Mouse (Mus musculus) midbrain, embryonic 16.5 days (tissue): ENCODE measurements around the gene Dennd4b. TPM values are rescaled to one million over a fixed set of nuclear protein-coding genes. Genes with fewer than 3 reads are reported as not detected.
"Not testable (repeated sequence)": the region's sequence is repeated elsewhere in the genome, so short reads cannot be mapped to it uniquely, and the experiment has no call there.

Experiments used
- ATAC-seq: fragments of 200-750 bp; cut with Nextera tagmentation; 2 replicates; pipeline ENCODE4 v1.8.0; 2017; ENCODE audit warnings: moderate TSS enrichment
- H3K27ac ChIP-seq: fragments of 300-500 bp; sonication (generic); 2 replicates; pipeline ENCODE4 v1.5.1; 2014; ENCODE audit warnings: mild to moderate bottlenecking, low read length, mixed read lengths
- H3K27me3 ChIP-seq: fragments of 300-500 bp; sonication (generic); 2 replicates; pipeline ENCODE4 v1.6.1; 2014; ENCODE audit warnings: low read depth, low read length, mixed read lengths; ENCODE audit not compliant: control insufficient read depth, insufficient read depth
- H3K36me3 ChIP-seq: fragments of 300-500 bp; sonication (generic); 2 replicates; pipeline ENCODE4 v1.6.1; 2014; ENCODE audit warnings: mild to moderate bottlenecking, low read length, moderate library complexity, mixed read lengths; ENCODE audit not compliant: control insufficient read depth, insufficient read depth
- H3K4me1 ChIP-seq: fragments of 300-500 bp; sonication (generic); 2 replicates; pipeline ENCODE4 v1.6.1; 2014; ENCODE audit warnings: mild to moderate bottlenecking, low read length, mixed read lengths; ENCODE audit not compliant: control insufficient read depth, insufficient read depth
- H3K4me2 ChIP-seq: fragments of 300-500 bp; sonication (generic); 2 replicates; pipeline ENCODE4 v1.6.1; 2014; ENCODE audit warnings: mild to moderate bottlenecking, low read length, mixed read lengths
- H3K4me3 ChIP-seq: fragments of 300-500 bp; sonication (generic); 2 replicates; pipeline ENCODE4 v1.5.1; 2014; ENCODE audit warnings: low read depth, mild to moderate bottlenecking, low read length, moderate library complexity, mixed read lengths
- H3K9ac ChIP-seq: fragments of 300-500 bp; sonication (generic); 2 replicates; pipeline ENCODE4 v1.6.1; 2014; ENCODE audit warnings: low read depth, low read length, mixed read lengths
- H3K9me3 ChIP-seq: fragments of 300-500 bp; sonication (generic); replicated peaks from 2 replicates; pipeline ENCODE4 v1.6.1; 2014; ENCODE audit warnings: mild to moderate bottlenecking, low read length, mixed read lengths; ENCODE audit not compliant: control insufficient read depth, poor library complexity, severe bottlenecking
- WGBS: fragments of 180-500 bp; shearing (Covaris S2); extraction: QIAGEN DNeasy Blood & Tissue Kit; methylation state at CpG from one replicate; pipeline ENCODE4 v1.1.7; 2014; 5-methylcytosine and 5-hydroxymethylcytosine counted together
- polyA plus RNA-seq: library from polyadenylated mRNA; unstranded; fragments of >200 nt; fragmentation: Nextera tagmentation; extraction: Ambion mirVana; gene quantifications from 2 replicates; pipeline ENCODE4 v1.2.1, GENCODE M21; 2015

The Dennd4b gene
- polyA plus RNA-seq, 1 experiment from 2014 or later, result 7.8 TPM

DNA sequence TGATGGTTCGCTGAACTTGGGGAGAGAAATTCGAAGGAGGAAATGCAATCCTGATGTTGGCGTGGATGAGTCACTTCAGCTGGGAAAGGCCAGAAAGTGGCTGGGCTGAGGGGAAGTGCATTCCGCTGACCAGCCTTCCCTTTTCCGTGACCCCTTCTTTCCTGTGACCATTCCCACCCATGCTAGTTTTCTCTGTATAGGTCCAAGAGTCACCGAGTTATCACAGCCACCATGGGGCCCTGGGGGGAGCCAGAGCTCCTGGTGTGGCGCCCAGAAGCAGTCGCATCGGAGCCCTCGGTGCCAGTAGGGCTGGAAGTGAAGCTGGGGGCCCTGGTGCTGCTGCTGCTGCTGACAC is 16.3 kb upstream of the Dennd4b start:
- Histone ChIP-seq H3K27ac (peak overlapping the region; percentile 82), H3K9ac (peak overlapping the region; percentile 86), H3K4me1 (peaks cover 15% of the 10 kb centered on the region), H3K36me3 (no peaks in the 10 kb centered on the region), H3K4me3 (peak overlapping the region; percentile 72), H3K27me3 (no peaks in the 10 kb centered on the region), H3K9me3 (no peaks in the 10 kb centered on the region), H3K4me2 (peak overlapping the region; percentile 73)
- 8% methylated on average over 10 of the region's 10 CpGs for WGBS
- ATAC-seq, result no peak

DNA sequence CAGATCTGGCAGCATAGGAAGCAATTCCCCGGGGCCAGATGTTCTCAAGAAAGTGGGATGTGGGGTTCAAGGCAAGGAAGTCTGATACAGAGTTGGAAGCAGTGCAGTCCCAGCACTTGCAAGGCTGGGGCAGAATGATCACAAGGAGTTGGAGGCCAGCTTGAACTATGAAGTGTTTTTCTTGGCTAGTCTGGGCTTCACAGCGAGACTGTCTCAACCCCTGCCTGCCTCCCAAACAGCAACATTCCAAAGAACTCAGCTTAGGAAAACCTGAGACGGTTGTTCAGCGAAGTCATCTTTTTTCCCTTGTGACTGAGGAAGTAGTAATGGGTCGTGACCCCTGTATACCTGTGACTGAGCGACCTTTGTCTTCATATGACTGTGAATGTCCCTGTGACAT is 14.2 kb upstream of the Dennd4b start:
- peaks cover 25% of the 10 kb centered on the region for H3K4me1 ChIP-seq
- no peaks in the 10 kb centered on the region for H3K27me3 ChIP-seq
- H3K4me3 ChIP-seq, result no peak overlapping the region
- no peak overlapping the region for H3K27ac ChIP-seq
- no peaks in the 10 kb centered on the region for H3K36me3 ChIP-seq
- no peak overlapping the region for H3K9ac ChIP-seq
- no peaks in the 10 kb centered on the region for H3K9me3 ChIP-seq
- H3K4me2 ChIP-seq, result no peak overlapping the region
- 87% methylated on average over 6 of the region's 6 CpGs for WGBS
- no peak for ATAC-seq

- not testable (repeated sequence) for H3K4me3 ChIP-seq, H3K4me2 ChIP-seq, H3K9ac ChIP-seq, H3K36me3 ChIP-seq, ATAC-seq, H3K9me3 ChIP-seq, H3K27ac ChIP-seq, H3K27me3 ChIP-seq
- WGBS, result 95% methylated on average over 9 of the region's 12 CpGs
- peaks cover 29% of the 10 kb centered on the region for H3K4me1 ChIP-seq
Observed at GRCm38 (mm10) chr3:90251731-90252226, 13.2 kb upstream of the Dennd4b start.

GRCm38 (mm10) chr3:90252659-90253058 is 12.3 kb upstream of the Dennd4b start:
- H3K9me3 ChIP-seq, H3K27me3 ChIP-seq, ATAC-seq, H3K9ac ChIP-seq, H3K4me2 ChIP-seq, H3K4me3 ChIP-seq, H3K36me3 ChIP-seq, H3K27ac ChIP-seq: not testable (repeated sequence)
- H3K4me1 ChIP-seq, result peaks cover 27% of the 10 kb centered on the region
- WGBS, result 94% methylated on average over 2 of the region's 2 CpGs

GRCm38 (mm10) chr3:90253174-90253573 is 11.8 kb upstream of the Dennd4b start:
- ATAC-seq, H3K4me3 ChIP-seq, H3K36me3 ChIP-seq, H3K9ac ChIP-seq, H3K27ac ChIP-seq, H3K9me3 ChIP-seq, H3K27me3 ChIP-seq: not testable (repeated sequence)
- WGBS, result 74% methylated on average over 1 of the region's 1 CpGs
- H3K4me1 ChIP-seq, result peaks cover 27% of the 10 kb centered on the region
- H3K4me2 ChIP-seq, result peak overlapping the region; percentile 41; the same call in 1 of the 2 replicates

GRCm38 (mm10) chr3:90253653-90254418 is 11.1 kb upstream of the Dennd4b start, which contains the start of gene Crtc2:
Gene Crtc2, plus strand, starts transcription at chr3:90254163.
- ATAC-seq, result peak; percentile 97
- 2% methylated on average over 39 of the region's 40 CpGs for WGBS

DNA sequence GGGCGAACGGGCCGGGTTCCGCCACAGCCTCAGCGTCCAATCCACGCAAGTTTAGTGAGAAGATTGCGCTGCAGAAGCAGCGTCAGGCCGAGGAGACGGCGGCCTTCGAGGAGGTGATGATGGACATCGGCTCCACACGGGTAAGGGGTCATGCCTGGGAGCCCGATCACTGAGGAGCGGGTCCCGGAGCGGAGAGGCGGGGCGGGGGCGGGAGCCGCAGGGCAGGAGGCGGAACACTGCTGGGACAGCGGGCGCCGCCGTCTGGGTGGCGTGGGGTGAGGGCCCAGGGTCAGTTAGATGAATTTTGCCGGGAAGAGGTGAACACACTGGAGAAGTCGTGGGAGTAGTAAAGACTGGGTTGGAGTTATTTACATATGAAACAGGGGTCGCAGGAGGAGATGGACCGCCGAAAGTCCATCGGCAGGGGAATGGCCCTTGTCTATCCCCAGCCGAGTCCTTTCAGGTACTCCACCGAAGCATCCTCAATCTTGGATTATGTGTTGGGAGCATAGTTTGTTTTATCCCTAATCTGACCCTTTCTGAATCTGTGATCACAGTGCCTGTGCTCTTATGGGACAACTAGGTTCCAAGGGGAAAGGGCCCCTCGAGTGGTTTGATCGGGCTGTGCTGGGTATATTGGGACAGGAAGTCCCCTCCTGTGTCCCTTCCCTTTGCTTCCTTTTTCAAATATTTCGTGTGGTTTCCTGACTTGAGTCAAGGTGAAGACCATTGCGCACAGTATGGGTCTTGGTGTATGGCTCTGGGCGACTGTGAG is 10.4 kb upstream of the Dennd4b start:
- under 1% methylated on average over 41 of the region's 41 CpGs for WGBS
- peak overlapping the region; percentile 79 for H3K4me2 ChIP-seq

More at GRCm38 (mm10) chr3:90253653-90254418, 11.1 kb upstream of the Dennd4b start, which contains the start of gene Crtc2:
- Histone ChIP-seq H3K27me3 (no peaks in the 10 kb centered on the region), H3K27ac (peak within 1 kb of the TSS; percentile 71), H3K36me3 (0 out of 2 replicates have a peak, but pooled peaks cover 4% of the 10 kb centered on the region), H3K4me3 (peak within 1 kb of the TSS; percentile 67), H3K4me1 (peaks cover 23% of the 10 kb centered on the region), H3K9me3 (no peaks in the 10 kb centered on the region), H3K9ac (peak within 1 kb of the TSS; percentile 80), H3K4me2 (peak within 1 kb of the TSS; percentile 79)

DNA sequence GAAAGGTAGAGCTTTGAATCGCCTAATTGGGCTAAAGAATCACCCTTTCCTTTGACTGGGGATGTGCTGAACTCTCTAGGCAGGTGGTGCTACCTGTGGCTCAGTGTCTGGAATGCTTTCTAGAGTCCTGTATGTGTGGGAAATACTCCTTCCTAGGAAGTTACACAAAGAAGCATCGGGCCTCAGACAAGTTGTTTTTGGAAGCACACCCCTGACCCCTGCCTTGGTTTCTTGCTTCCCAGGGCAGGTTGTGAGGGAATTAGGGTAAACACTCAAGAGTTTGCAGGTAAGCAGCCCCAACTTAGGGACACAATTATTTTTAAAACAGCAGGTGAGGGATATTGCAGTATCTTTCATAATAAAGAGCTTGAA is 9.8 kb upstream of the Dennd4b start:
- Histone ChIP-seq H3K27me3 (no peaks in the 10 kb centered on the region), H3K4me2 (peak overlapping the region; percentile 79), H3K4me1 (peaks cover 16% of the 10 kb centered on the region), H3K36me3 (peaks cover 17% of the 10 kb centered on the region), H3K9ac (peak overlapping the region; percentile 80), H3K27ac (no peak overlapping the region), H3K9me3 (no peaks in the 10 kb centered on the region), H3K4me3 (peak overlapping the region; percentile 67)
- 25% methylated on average over 2 of the region's 2 CpGs for WGBS
- ATAC-seq, result no peak

More for the DNA sequence above, 10.4 kb upstream of the Dennd4b start:
- Histone ChIP-seq H3K4me1 (peaks cover 16% of the 10 kb centered on the region), H3K9ac (peak overlapping the region; percentile 80), H3K27me3 (no peaks in the 10 kb centered on the region), H3K9me3 (no peaks in the 10 kb centered on the region), H3K36me3 (peaks cover 11% of the 10 kb centered on the region), H3K27ac (peak overlapping the region; percentile 71), H3K4me3 (peak overlapping the region; percentile 67)
- ATAC-seq, result peak; percentile 59
